Mouse (Mus musculus) heart, postnatal 0 days (tissue): ENCODE results near the gene Fndc8. TPM values are rescaled to one million over a fixed set of nuclear protein-coding genes. Genes with fewer than 3 reads are reported as not detected.

Source experiments
- ATAC-seq: fragments of 200-750 bp; cut with Nextera tagmentation; 2 replicates; pipeline ENCODE4 v1.8.0; 2017; ENCODE audit warnings: low read depth, moderate number of reproducible peaks, moderate library complexity; ENCODE audit not compliant: insufficient read depth
- DNase-seq: peaks from one replicate; pipeline ENCODE4 v3.0.0-alpha.2; 2016; ENCODE audit warnings: low spot score
- H3K27ac ChIP-seq: fragments of 300-500 bp; sonication (generic); 2 replicates; pipeline ENCODE4 v1.5.1; 2014; ENCODE audit warnings: low read depth, mild to moderate bottlenecking
- H3K27me3 ChIP-seq: fragments of 300-500 bp; sonication (generic); 2 replicates; pipeline ENCODE4 v1.6.1; 2014; ENCODE audit warnings: low read length, mixed read lengths; ENCODE audit not compliant: control insufficient read depth, insufficient read depth
- H3K36me3 ChIP-seq: fragments of 300-500 bp; sonication (generic); replicated peaks from 2 replicates; pipeline ENCODE4 v1.6.1; 2014; ENCODE audit warnings: low read length, mixed read lengths; ENCODE audit not compliant: control insufficient read depth, insufficient read depth
- H3K4me1 ChIP-seq: fragments of 300-500 bp; sonication (generic); 2 replicates; pipeline ENCODE4 v1.6.1; 2014; ENCODE audit warnings: antibody characterized with exemption; ENCODE audit not compliant: control insufficient read depth, insufficient read depth
- H3K4me2 ChIP-seq: fragments of 300-500 bp; sonication (generic); 2 replicates; pipeline ENCODE4 v1.6.1; 2014; ENCODE audit warnings: low read depth, mild to moderate bottlenecking, low read length, moderate library complexity
- H3K4me3 ChIP-seq: fragments of 300-500 bp; sonication (generic); 2 replicates; pipeline ENCODE4 v1.5.1; 2014; ENCODE audit warnings: low read depth, low read length
- H3K9ac ChIP-seq: fragments of 300-500 bp; sonication (generic); replicated peaks from 2 replicates; pipeline ENCODE4 v1.6.1; 2014; ENCODE audit warnings: low read depth, low read length, mixed read lengths
- H3K9me3 ChIP-seq: fragments of 300-500 bp; sonication (generic); replicated peaks from 2 replicates; pipeline ENCODE4 v1.6.1; 2016; ENCODE audit warnings: low read length; ENCODE audit not compliant: control insufficient read depth
- CTCF ChIP-seq: IDR thresholded peaks from 2 replicates; pipeline ENCODE4 v1.5.1; 2016; ENCODE audit warnings: antibody characterized with exemption, control low read depth, low read depth
- EP300 ChIP-seq: IDR thresholded peaks from 2 replicates; pipeline ENCODE4 v1.6.1; 2016; ENCODE audit warnings: antibody characterized with exemption, low read depth
- WGBS: fragments of 180-500 bp; shearing (Covaris S2); extraction: QIAGEN DNeasy Blood & Tissue Kit; methylation state at CpG from one replicate; pipeline ENCODE4 v1.1.7; 2014; 5-methylcytosine and 5-hydroxymethylcytosine counted together
- polyA plus RNA-seq: library from polyadenylated mRNA; unstranded; fragments of >200 nt; fragmentation: Nextera tagmentation; extraction: Ambion mirVana; gene quantifications from 2 replicates; pipeline ENCODE4 v1.2.1, GENCODE M21; 2015
- total RNA-seq: library from RNA; depleted of rRNA; stranded (reverse); fragments of >200 nt; gene quantifications from 2 replicates; pipeline ENCODE4 v1.2.3, GENCODE M21; 2014; ENCODE audit warnings: low replicate concordance

Gene Fndc8
- total and polyA plus RNA-seq, 2 experiments from 2014 or later: 0.12 TPM; not detected in 1

- no peak overlapping the region for H3K27ac ChIP-seq
- no peaks in the 10 kb centered on the region for H3K27me3 ChIP-seq
- H3K9ac ChIP-seq: no peak overlapping the region
- ATAC-seq: no peak
- H3K4me3 ChIP-seq: no peak overlapping the region
- no peaks in the 10 kb centered on the region for H3K9me3 ChIP-seq
- no peaks in the 10 kb centered on the region for H3K36me3 ChIP-seq
- no peaks in the 10 kb centered on the region for H3K4me1 ChIP-seq
- H3K4me2 ChIP-seq: no peak overlapping the region
- no peak for DNase-seq
- TF ChIP-seq CTCF (no peak), EP300 (no peak)
- WGBS: 75% methylated on average over 9 of the region's 9 CpGs
Measured at GRCm38 (mm10) chr11:82855327-82855973, 36.5 kb upstream of the Fndc8 start.

GRCm38 (mm10) chr11:82856032-82856431 is 35.9 kb upstream of the Fndc8 start:
- no peaks in the 10 kb centered on the region for H3K4me1 ChIP-seq
- no peak for ATAC-seq
- TF ChIP-seq CTCF: no peak
- TF ChIP-seq EP300: no peak
- H3K27me3 ChIP-seq: no peaks in the 10 kb centered on the region
- H3K4me3 ChIP-seq: no peak overlapping the region
- H3K27ac ChIP-seq: no peak overlapping the region
- DNase-seq: no peak
- no peaks in the 10 kb centered on the region for H3K9me3 ChIP-seq
- WGBS: 82% methylated on average over 10 of the region's 10 CpGs
- H3K4me2 ChIP-seq: no peak overlapping the region
- no peaks in the 10 kb centered on the region for H3K36me3 ChIP-seq
- no peak overlapping the region for H3K9ac ChIP-seq

- WGBS: 69% methylated on average over 13 of the region's 13 CpGs
- ATAC-seq (no peak; the same call in 1 of the 2 replicates), DNase-seq (no peak)
- no peaks in the 10 kb centered on the region; the same call in 1 of the 2 replicates for H3K4me1 ChIP-seq
- no peak overlapping the region for H3K4me2 ChIP-seq
- peak overlapping the region; percentile 58 for H3K27ac ChIP-seq
- no peak for TF ChIP-seq EP300
- TF ChIP-seq CTCF: no peak
- H3K36me3 ChIP-seq: no peaks in the 10 kb centered on the region
- no peaks in the 10 kb centered on the region for H3K27me3 ChIP-seq
- no peak overlapping the region for H3K4me3 ChIP-seq
- no peaks in the 10 kb centered on the region for H3K9me3 ChIP-seq
- H3K9ac ChIP-seq: no peak overlapping the region
Measured at GRCm38 (mm10) chr11:82857307-82857848, 34.5 kb upstream of the Fndc8 start.

DNA sequence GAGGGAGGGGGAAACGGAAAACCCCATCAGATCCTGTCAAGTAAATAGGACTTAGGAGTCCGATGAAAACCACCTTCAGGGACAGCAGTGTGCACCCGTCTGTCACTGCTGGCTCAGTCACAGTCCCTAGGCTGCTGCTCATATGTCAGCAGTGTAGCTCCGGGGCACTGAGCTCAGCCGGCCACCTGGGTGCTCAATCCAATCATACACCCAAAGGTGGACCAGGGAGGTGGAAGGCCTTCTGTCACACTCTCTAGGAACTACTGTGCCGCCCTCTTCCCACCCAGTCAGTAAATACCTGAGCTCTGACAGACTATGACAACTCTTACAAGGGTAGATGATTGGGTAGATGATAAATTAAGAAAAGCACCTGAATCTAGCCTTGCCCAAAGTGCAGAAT is 31.2 kb upstream of the Fndc8 start:
- Histone ChIP-seq H3K36me3 (no peaks in the 10 kb centered on the region), H3K27me3 (no peaks in the 10 kb centered on the region), H3K4me1 (no peaks in the 10 kb centered on the region; the same call in 1 of the 2 replicates), H3K4me2 (no peak overlapping the region), H3K9me3 (no peaks in the 10 kb centered on the region), H3K27ac (no peak overlapping the region), H3K9ac (no peak overlapping the region), H3K4me3 (no peak overlapping the region)
- TF ChIP-seq CTCF (no peak), EP300 (no peak)
- DNase-seq: no peak
- no peak for ATAC-seq
- WGBS: 77% methylated on average over 6 of the region's 6 CpGs

- no peak for DNase-seq
- H3K4me1 ChIP-seq: no peaks in the 10 kb centered on the region; the same call in 1 of the 2 replicates
- H3K4me2 ChIP-seq: no peak overlapping the region
- H3K4me3 ChIP-seq: no peak overlapping the region
- no peak overlapping the region for H3K9ac ChIP-seq
- H3K9me3 ChIP-seq: no peaks in the 10 kb centered on the region
- TF ChIP-seq EP300: no peak
- no peak for TF ChIP-seq CTCF
- no peaks in the 10 kb centered on the region for H3K27me3 ChIP-seq
- ATAC-seq: no peak
- H3K36me3 ChIP-seq: no peaks in the 10 kb centered on the region
- 57% methylated on average over 8 of the region's 8 CpGs for WGBS
- H3K27ac ChIP-seq: no peak overlapping the region
Measured at GRCm38 (mm10) chr11:82861558-82861957, 30.4 kb upstream of the Fndc8 start.

DNA sequence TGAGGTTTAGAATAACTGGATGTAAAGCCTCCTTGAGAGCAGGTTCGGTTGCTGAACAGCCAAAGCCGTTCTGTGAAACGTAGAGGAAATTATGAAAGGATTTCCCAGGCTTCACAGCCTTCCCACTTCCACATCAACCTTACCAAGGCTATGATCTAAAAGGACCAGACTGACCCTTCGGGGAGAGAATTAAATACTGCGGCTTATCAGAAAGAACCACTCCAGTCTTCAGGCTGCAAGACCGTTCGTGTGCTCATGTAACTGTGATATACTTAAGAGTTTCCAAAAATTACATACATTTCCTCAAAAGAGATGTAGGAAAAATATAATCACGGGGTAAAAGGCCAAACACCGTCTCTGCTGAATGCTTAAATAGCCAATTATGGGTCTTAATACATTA is 29.3 kb upstream of the Fndc8 start:
- no peaks in the 10 kb centered on the region for H3K36me3 ChIP-seq
- no peak overlapping the region for H3K27ac ChIP-seq
- no peak overlapping the region for H3K4me2 ChIP-seq
- WGBS: 78% methylated on average over 9 of the region's 9 CpGs
- TF ChIP-seq EP300 (no peak), CTCF (no peak)
- ATAC-seq (no peak), DNase-seq (no peak)
- no peaks in the 10 kb centered on the region for H3K27me3 ChIP-seq
- H3K4me3 ChIP-seq: no peak overlapping the region
- H3K9ac ChIP-seq: no peak overlapping the region
- H3K9me3 ChIP-seq: no peaks in the 10 kb centered on the region
- no peaks in the 10 kb centered on the region; the same call in 1 of the 2 replicates for H3K4me1 ChIP-seq
